Mouse (Mus musculus): ENCODE data around the gene St7l. TPM values are rescaled to one million over a fixed set of nuclear protein-coding genes. Genes with fewer than 3 reads are reported as not detected.
"Not testable (repeated sequence)": the region's sequence is repeated elsewhere in the genome, so short reads cannot be mapped to it uniquely, and the experiment has no call there.

The St7l gene
- polyA plus RNA-seq, 1 experiment from 2014 or later: 35.9 TPM

GRCm38 (mm10) chr3:104865341-104865788, 1.6 kb downstream of the St7l start:
- Histone ChIP-seq H3K27ac (peak overlapping the region; percentile 96), H3K4me2 (replicated peaks) (peak overlapping the region; percentile 90), H3K4me3 (replicated peaks; ENCODE audit: low read length) (peak overlapping the region; percentile 90), H3K4me1 (replicated peaks; ENCODE audit: control insufficient read depth, insufficient read depth, low read length) (peaks cover 38% of the 10 kb centered on the region), H3K9me3 (ENCODE audit: control insufficient read depth, low read length) (no peaks in the 10 kb centered on the region), H3K9ac (peak overlapping the region; percentile 91), H3K36me3 (replicated peaks; ENCODE audit: control insufficient read depth, insufficient read depth) (peaks cover 17% of the 10 kb centered on the region), H3K27me3 (ENCODE audit: control insufficient read depth, insufficient read depth, low read length) (no peaks in the 10 kb centered on the region)
- peak; percentile 13 for ATAC-seq (ENCODE audit: low FRiP score)
- WGBS: under 1% methylated on average over 12 of the region's 12 CpGs
- DNase-seq (ENCODE audit: low spot score): peak; percentile 32

GRCm38 (mm10) chr3:104866674-104867073, 2.9 kb downstream of the St7l start:
- not testable (repeated sequence) for ATAC-seq (ENCODE audit: low FRiP score); H3K4me3 ChIP-seq (replicated peaks; ENCODE audit: low read length); H3K27me3 ChIP-seq (ENCODE audit: control insufficient read depth, insufficient read depth, low read length); DNase-seq (ENCODE audit: low spot score); H3K27ac ChIP-seq; H3K9me3 ChIP-seq (ENCODE audit: control insufficient read depth, low read length); H3K9ac ChIP-seq
- Histone ChIP-seq H3K36me3 (replicated peaks; ENCODE audit: control insufficient read depth, insufficient read depth) (peaks cover 27% of the 10 kb centered on the region), H3K4me1 (replicated peaks; ENCODE audit: control insufficient read depth, insufficient read depth, low read length) (peaks cover 28% of the 10 kb centered on the region), H3K4me2 (replicated peaks) (peak overlapping the region; percentile 90)

- Histone ChIP-seq H3K4me1 (replicated peaks; ENCODE audit: control insufficient read depth, insufficient read depth, low read length) (peaks cover 10% of the 10 kb centered on the region), H3K36me3 (replicated peaks; ENCODE audit: control insufficient read depth, insufficient read depth) (peaks cover 56% of the 10 kb centered on the region), H3K27me3 (ENCODE audit: control insufficient read depth, insufficient read depth, low read length) (no peaks in the 10 kb centered on the region), H3K9ac (no peak overlapping the region), H3K4me3 (replicated peaks; ENCODE audit: low read length) (no peak overlapping the region), H3K4me2 (replicated peaks) (no peak overlapping the region), H3K27ac (no peak overlapping the region), H3K9me3 (ENCODE audit: control insufficient read depth, low read length) (no peaks in the 10 kb centered on the region)
- no peak for ATAC-seq (ENCODE audit: low FRiP score)
- no peak for DNase-seq (ENCODE audit: low spot score)
These were observed 5.8 kb downstream of the St7l start for GRCm38 (mm10) chr3:104869611-104870010.

- no peak for DNase-seq (ENCODE audit: low spot score)
- Histone ChIP-seq H3K27me3 (ENCODE audit: control insufficient read depth, insufficient read depth, low read length) (no peaks in the 10 kb centered on the region), H3K4me2 (replicated peaks) (no peak overlapping the region), H3K9me3 (ENCODE audit: control insufficient read depth, low read length) (no peaks in the 10 kb centered on the region), H3K27ac (no peak overlapping the region), H3K36me3 (replicated peaks; ENCODE audit: control insufficient read depth, insufficient read depth) (peaks cover 62% of the 10 kb centered on the region), H3K4me3 (replicated peaks; ENCODE audit: low read length) (no peak overlapping the region), H3K9ac (no peak overlapping the region), H3K4me1 (replicated peaks; ENCODE audit: control insufficient read depth, insufficient read depth, low read length) (no peaks in the 10 kb centered on the region)
- ATAC-seq (ENCODE audit: low FRiP score): no peak
- 89% methylated on average over 3 of the region's 3 CpGs for WGBS
These were observed 24.8 kb downstream of the St7l start for GRCm38 (mm10) chr3:104888585-104888984.

- ATAC-seq (ENCODE audit: low FRiP score) (no peak), DNase-seq (ENCODE audit: low spot score) (peak; percentile 36)
- no peaks in the 10 kb centered on the region for H3K9me3 ChIP-seq (ENCODE audit: control insufficient read depth, low read length)
- H3K27me3 ChIP-seq (ENCODE audit: control insufficient read depth, insufficient read depth, low read length): no peaks in the 10 kb centered on the region
- H3K36me3 ChIP-seq (replicated peaks; ENCODE audit: control insufficient read depth, insufficient read depth): peaks cover 71% of the 10 kb centered on the region
- WGBS: 76% methylated on average over 3 of the region's 3 CpGs
- no peak overlapping the region for H3K4me2 ChIP-seq (replicated peaks)
- no peak overlapping the region for H3K9ac ChIP-seq
- H3K27ac ChIP-seq: no peak overlapping the region
- H3K4me3 ChIP-seq (replicated peaks; ENCODE audit: low read length): no peak overlapping the region
- H3K4me1 ChIP-seq (replicated peaks; ENCODE audit: control insufficient read depth, insufficient read depth, low read length): no peaks in the 10 kb centered on the region
These were observed 32.3 kb downstream of the St7l start for GRCm38 (mm10) chr3:104896141-104896540.

- Histone ChIP-seq H3K36me3 (replicated peaks; ENCODE audit: control insufficient read depth, insufficient read depth) (peaks cover 66% of the 10 kb centered on the region), H3K9me3 (ENCODE audit: control insufficient read depth, low read length) (no peaks in the 10 kb centered on the region), H3K27ac (no peak overlapping the region), H3K4me1 (replicated peaks; ENCODE audit: control insufficient read depth, insufficient read depth, low read length) (no peaks in the 10 kb centered on the region), H3K9ac (no peak overlapping the region), H3K4me3 (replicated peaks; ENCODE audit: low read length) (no peak overlapping the region), H3K27me3 (ENCODE audit: control insufficient read depth, insufficient read depth, low read length) (no peaks in the 10 kb centered on the region), H3K4me2 (replicated peaks) (no peak overlapping the region)
- WGBS: 93% methylated on average over 4 of the region's 4 CpGs
- no peak for DNase-seq (ENCODE audit: low spot score)
- no peak for ATAC-seq (ENCODE audit: low FRiP score)
These were observed 37.3 kb downstream of the St7l start for GRCm38 (mm10) chr3:104901154-104901553.

- Histone ChIP-seq H3K9ac (no peak overlapping the region), H3K9me3 (ENCODE audit: control insufficient read depth, low read length) (no peaks in the 10 kb centered on the region), H3K4me3 (replicated peaks; ENCODE audit: low read length) (no peak overlapping the region), H3K27ac (no peak overlapping the region), H3K27me3 (ENCODE audit: control insufficient read depth, insufficient read depth, low read length) (no peaks in the 10 kb centered on the region), H3K4me1 (replicated peaks; ENCODE audit: control insufficient read depth, insufficient read depth, low read length) (no peaks in the 10 kb centered on the region), H3K36me3 (replicated peaks; ENCODE audit: control insufficient read depth, insufficient read depth) (peaks cover 41% of the 10 kb centered on the region), H3K4me2 (replicated peaks) (no peak overlapping the region)
- no peak for DNase-seq (ENCODE audit: low spot score)
- ATAC-seq (ENCODE audit: low FRiP score): no peak
- WGBS: 95% methylated on average over 4 of the region's 4 CpGs
These were observed 41.6 kb downstream of the St7l start for GRCm38 (mm10) chr3:104905389-104905788.

- H3K27ac ChIP-seq: no peak overlapping the region
- peaks cover 42% of the 10 kb centered on the region for H3K36me3 ChIP-seq (replicated peaks; ENCODE audit: control insufficient read depth, insufficient read depth)
- H3K4me1 ChIP-seq (replicated peaks; ENCODE audit: control insufficient read depth, insufficient read depth, low read length): no peaks in the 10 kb centered on the region
- no peak overlapping the region for H3K4me3 ChIP-seq (replicated peaks; ENCODE audit: low read length)
- no peaks in the 10 kb centered on the region for H3K9me3 ChIP-seq (ENCODE audit: control insufficient read depth, low read length)
- H3K4me2 ChIP-seq (replicated peaks): no peak overlapping the region
- no peak for ATAC-seq (ENCODE audit: low FRiP score)
- WGBS: 89% methylated on average over 3 of the region's 3 CpGs
- no peaks in the 10 kb centered on the region for H3K27me3 ChIP-seq (ENCODE audit: control insufficient read depth, insufficient read depth, low read length)
- no peak overlapping the region for H3K9ac ChIP-seq
- no peak for DNase-seq (ENCODE audit: low spot score)
These were observed 42.2 kb downstream of the St7l start for GRCm38 (mm10) chr3:104906007-104906406.

- H3K27ac ChIP-seq: no peak overlapping the region
- H3K36me3 ChIP-seq (replicated peaks; ENCODE audit: control insufficient read depth, insufficient read depth): peaks cover 31% of the 10 kb centered on the region
- H3K27me3 ChIP-seq (ENCODE audit: control insufficient read depth, insufficient read depth, low read length): no peaks in the 10 kb centered on the region
- H3K4me2 ChIP-seq (replicated peaks): no peak overlapping the region
- H3K4me3 ChIP-seq (replicated peaks; ENCODE audit: low read length): no peak overlapping the region
- ATAC-seq (ENCODE audit: low FRiP score) (no peak), DNase-seq (ENCODE audit: low spot score) (no peak)
- H3K9ac ChIP-seq: no peak overlapping the region
- WGBS: 83% methylated on average over 6 of the region's 6 CpGs
- H3K4me1 ChIP-seq (replicated peaks; ENCODE audit: control insufficient read depth, insufficient read depth, low read length): no peaks in the 10 kb centered on the region
- no peaks in the 10 kb centered on the region for H3K9me3 ChIP-seq (ENCODE audit: control insufficient read depth, low read length)
These were observed 45.4 kb downstream of the St7l start for GRCm38 (mm10) chr3:104909195-104909594.

- H3K27me3 ChIP-seq (ENCODE audit: control insufficient read depth, insufficient read depth, low read length): no peaks in the 10 kb centered on the region
- H3K4me1 ChIP-seq (replicated peaks; ENCODE audit: control insufficient read depth, insufficient read depth, low read length): no peaks in the 10 kb centered on the region
- H3K27ac ChIP-seq: no peak overlapping the region
- WGBS: 39% methylated on average over 3 of the region's 3 CpGs
- DNase-seq (ENCODE audit: low spot score) (no peak), ATAC-seq (ENCODE audit: low FRiP score) (no peak)
- no peak overlapping the region for H3K4me2 ChIP-seq (replicated peaks)
- no peaks in the 10 kb centered on the region for H3K9me3 ChIP-seq (ENCODE audit: control insufficient read depth, low read length)
- no peak overlapping the region for H3K4me3 ChIP-seq (replicated peaks; ENCODE audit: low read length)
- H3K9ac ChIP-seq: no peak overlapping the region
- peaks cover 25% of the 10 kb centered on the region for H3K36me3 ChIP-seq (replicated peaks; ENCODE audit: control insufficient read depth, insufficient read depth)
These were observed 51.2 kb downstream of the St7l start for GRCm38 (mm10) chr3:104914986-104915385.

Data from hindbrain, embryonic 14.5 days (tissue).